Mouse (Mus musculus): ENCODE measurements around the gene Gm38655. TPM values are rescaled to one million over a fixed set of nuclear protein-coding genes. Genes with fewer than 3 reads are reported as not detected.

Gm38655 gene
- polyA plus RNA-seq, 1 experiment = not detected

DNA sequence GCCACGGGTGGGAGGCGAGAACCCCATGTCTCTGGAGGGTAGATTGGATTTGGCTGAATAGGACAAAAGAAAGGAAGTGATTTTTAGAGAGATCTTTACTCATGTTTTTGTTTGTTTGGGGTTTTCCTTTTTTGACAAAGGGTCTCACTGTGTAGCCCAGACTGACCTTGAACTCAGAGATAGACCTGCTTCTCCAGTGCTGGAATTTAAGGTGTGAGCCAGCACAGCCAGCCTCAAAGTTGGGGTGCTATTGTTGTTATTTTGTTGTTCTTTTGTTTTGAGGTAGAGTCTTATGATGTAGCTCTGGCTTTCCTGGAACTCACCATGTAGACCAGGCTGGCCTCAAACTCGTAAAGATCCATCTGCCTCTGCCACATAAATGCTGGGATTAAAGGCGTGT is 27.1 kb upstream of the Gm38655 start:
- Histone ChIP-seq H3K4me3 (no peak overlapping the region), H3ac (ENCODE audit: control insufficient read depth, insufficient read length) (no peak overlapping the region), H3K79me2 (ENCODE audit: control insufficient read depth, insufficient read depth) (no peaks in the 10 kb centered on the region), H3K27me3 (ENCODE audit: control insufficient read depth, insufficient read depth, insufficient read length) (no peaks in the 10 kb centered on the region), H3K36me3 (ENCODE audit: control insufficient read depth, insufficient read depth) (peaks cover 8% of the 10 kb centered on the region), H3K4me2 (ENCODE audit: low read depth) (no peak overlapping the region)
- TF ChIP-seq E2F4 (IDR thresholded peaks at IDR 0.05; ENCODE audit: insufficient read depth) (no peak), MAX (IDR thresholded peaks at IDR 0.05; ENCODE audit: low read depth) (no peak), MYOD1 (IDR thresholded peaks at IDR 0.05; ENCODE audit: control insufficient read depth in 1 of 3, insufficient read length in 2 of 3, low read depth in 2 of 3) (no peak), REST (IDR thresholded peaks at IDR 0.05; ENCODE audit: insufficient read depth, insufficient read length) (no peak), MYOG (IDR thresholded peaks at IDR 0.05; ENCODE audit: control insufficient read depth in 1 of 3, insufficient read depth in 1 of 3, insufficient read length in 2 of 3, low read depth in 2 of 3) (no peak), POLR2AphosphoS2 (IDR thresholded peaks at IDR 0.05; ENCODE audit: insufficient read length, low read depth) (no peak), SRF (IDR thresholded peaks at IDR 0.05; ENCODE audit: control insufficient read depth, insufficient read length, low read depth) (no peak), CEBPB (IDR thresholded peaks at IDR 0.05; ENCODE audit: insufficient read depth, poor library complexity, severe bottlenecking) (no peak), TCF3 (IDR thresholded peaks at IDR 0.05; ENCODE audit: insufficient read length, low read depth) (no peak), USF1 (IDR thresholded peaks at IDR 0.05; ENCODE audit: low read depth) (no peak), POLR2A (IDR thresholded peaks at IDR 0.05; ENCODE audit: insufficient read length, low read depth) (no peak), TCF12 (IDR thresholded peaks at IDR 0.05; ENCODE audit: insufficient read depth, poor library complexity, severe bottlenecking) (no peak)

- TF ChIP-seq TCF12 (IDR thresholded peaks at IDR 0.05; ENCODE audit: insufficient read depth, poor library complexity, severe bottlenecking) = no peak
- TF ChIP-seq SRF (IDR thresholded peaks at IDR 0.05; ENCODE audit: control insufficient read depth, insufficient read length, low read depth) = no peak
- Histone ChIP-seq H3K79me2 (ENCODE audit: control insufficient read depth, insufficient read depth) (peaks cover 35% of the 10 kb centered on the region), H3K4me2 (ENCODE audit: low read depth) (peak overlapping the region; percentile 91), H3K36me3 (ENCODE audit: control insufficient read depth, insufficient read depth) (peaks cover 8% of the 10 kb centered on the region), H3ac (ENCODE audit: control insufficient read depth, insufficient read length) (peak overlapping the region; percentile 63), H3K27me3 (ENCODE audit: control insufficient read depth, insufficient read depth, insufficient read length) (no peaks in the 10 kb centered on the region), H3K4me3 (peak overlapping the region; percentile 65)
Measured at GRCm38 (mm10) chr17:25189091-25189490, 13.8 kb upstream of the Gm38655 start.

DNA sequence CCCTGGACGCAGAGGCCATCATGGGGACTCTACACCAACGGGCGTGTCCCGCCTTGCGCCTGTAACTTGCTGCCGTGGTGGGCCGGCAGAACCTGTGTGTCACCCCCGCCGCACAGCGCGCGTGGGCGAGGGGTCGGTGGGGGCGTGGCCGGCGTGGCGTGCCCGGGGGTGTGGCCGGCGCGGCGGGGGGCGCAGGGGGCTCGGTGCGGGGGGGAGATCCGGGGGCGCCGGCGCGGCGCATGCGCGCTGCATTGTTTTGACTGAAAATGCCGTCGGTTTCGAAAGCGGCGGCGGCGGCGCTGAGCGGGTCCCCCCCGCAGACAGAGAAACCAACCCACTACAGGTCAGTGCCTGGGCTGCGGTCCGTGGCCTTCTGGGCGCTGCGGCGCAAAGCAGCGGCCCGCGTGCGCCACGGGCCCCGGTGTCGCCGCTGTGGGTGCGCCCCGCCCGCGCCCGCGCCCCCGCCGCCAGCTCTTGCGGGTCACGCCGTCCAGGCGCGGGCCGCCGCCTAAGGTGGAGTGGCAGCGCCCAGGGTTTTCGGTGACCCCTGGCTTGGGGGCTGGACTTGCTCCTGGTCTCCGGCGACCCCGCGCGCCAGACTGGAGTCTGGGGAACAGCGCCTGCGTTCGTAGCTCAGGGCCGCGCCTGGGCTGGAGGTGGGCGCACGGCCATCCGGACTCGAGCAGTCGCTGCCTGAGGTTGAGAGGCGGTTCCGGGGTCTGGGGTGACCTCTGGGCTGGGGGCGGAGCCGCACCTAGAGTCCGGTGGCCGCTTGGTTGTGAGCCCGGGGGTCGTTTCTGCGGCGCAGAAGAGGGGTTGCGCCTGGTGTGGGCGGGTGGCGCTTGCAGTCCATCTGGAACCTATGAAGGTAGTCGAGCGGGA is 13.1 kb upstream of the Gm38655 start, which contains the start of gene Unkl:
Gene Unkl (plus strand): TSS at position 248 of the 882 bp plus-strand sequence.
- H3K4me3 ChIP-seq = peak within 1 kb of the TSS; percentile 65
- peak within 1 kb of the TSS; percentile 91 for H3K4me2 ChIP-seq (ENCODE audit: low read depth)
- H3ac ChIP-seq (ENCODE audit: control insufficient read depth, insufficient read length) = peak within 1 kb of the TSS; percentile 63
- peaks cover 35% of the 10 kb centered on the region for H3K79me2 ChIP-seq (ENCODE audit: control insufficient read depth, insufficient read depth)
- no peaks in the 10 kb centered on the region for H3K27me3 ChIP-seq (ENCODE audit: control insufficient read depth, insufficient read depth, insufficient read length)
- peaks cover 8% of the 10 kb centered on the region for H3K36me3 ChIP-seq (ENCODE audit: control insufficient read depth, insufficient read depth)
- TF ChIP-seq TCF3 (IDR thresholded peaks at IDR 0.05; ENCODE audit: insufficient read length, low read depth) (no peak), MYOG (IDR thresholded peaks at IDR 0.05; ENCODE audit: control insufficient read depth in 1 of 3, insufficient read depth in 1 of 3, insufficient read length in 2 of 3, low read depth in 2 of 3) (no peak), MYOD1 (IDR thresholded peaks at IDR 0.05; ENCODE audit: control insufficient read depth in 1 of 3, insufficient read length in 2 of 3, low read depth in 2 of 3) (peak in 1 of 3 experiments; percentile 39), TCF12 (IDR thresholded peaks at IDR 0.05; ENCODE audit: insufficient read depth, poor library complexity, severe bottlenecking) (no peak), REST (IDR thresholded peaks at IDR 0.05; ENCODE audit: insufficient read depth, insufficient read length) (no peak), POLR2AphosphoS2 (IDR thresholded peaks at IDR 0.05; ENCODE audit: insufficient read length, low read depth) (peak; percentile 87), POLR2A (IDR thresholded peaks at IDR 0.05; ENCODE audit: insufficient read length, low read depth) (peak; percentile 92)

GRCm38 (mm10) chr17:25187784-25188149 is 12.5 kb upstream of the Gm38655 start:
- H3K4me3 ChIP-seq = peak overlapping the region; percentile 65
- peak overlapping the region; percentile 75 for H3K4me2 ChIP-seq (ENCODE audit: low read depth)
- H3K27me3 ChIP-seq (ENCODE audit: control insufficient read depth, insufficient read depth, insufficient read length) = no peaks in the 10 kb centered on the region
- H3K36me3 ChIP-seq (ENCODE audit: control insufficient read depth, insufficient read depth) = peaks cover 8% of the 10 kb centered on the region
- H3ac ChIP-seq (ENCODE audit: control insufficient read depth, insufficient read length) = peak overlapping the region; percentile 63
- TF ChIP-seq POLR2A (IDR thresholded peaks at IDR 0.05; ENCODE audit: insufficient read length, low read depth) (no peak), POLR2AphosphoS2 (IDR thresholded peaks at IDR 0.05; ENCODE audit: insufficient read length, low read depth) (no peak), E2F4 (IDR thresholded peaks at IDR 0.05; ENCODE audit: insufficient read depth) (no peak), USF1 (IDR thresholded peaks at IDR 0.05; ENCODE audit: low read depth) (no peak), TCF12 (IDR thresholded peaks at IDR 0.05; ENCODE audit: insufficient read depth, poor library complexity, severe bottlenecking) (no peak), MYOD1 (IDR thresholded peaks at IDR 0.05; ENCODE audit: control insufficient read depth in 1 of 3, insufficient read length in 2 of 3, low read depth in 2 of 3) (no peak), SRF (IDR thresholded peaks at IDR 0.05; ENCODE audit: control insufficient read depth, insufficient read length, low read depth) (no peak), REST (IDR thresholded peaks at IDR 0.05; ENCODE audit: insufficient read depth, insufficient read length) (no peak), TCF3 (IDR thresholded peaks at IDR 0.05; ENCODE audit: insufficient read length, low read depth) (no peak), MYOG (IDR thresholded peaks at IDR 0.05; ENCODE audit: control insufficient read depth in 1 of 3, insufficient read depth in 1 of 3, insufficient read length in 2 of 3, low read depth in 2 of 3) (no peak), CEBPB (IDR thresholded peaks at IDR 0.05; ENCODE audit: insufficient read depth, poor library complexity, severe bottlenecking) (no peak), MAX (IDR thresholded peaks at IDR 0.05; ENCODE audit: low read depth) (no peak)
- H3K79me2 ChIP-seq (ENCODE audit: control insufficient read depth, insufficient read depth) = peaks cover 35% of the 10 kb centered on the region
